Mouse (Mus musculus): ENCODE results near the gene Ucn. TPM values are rescaled to one million over a fixed set of nuclear protein-coding genes. Genes with fewer than 3 reads are reported as not detected.

Gene Ucn
- polyA plus RNA-seq, 1 experiment from 2014 or later: not detected

- peak; percentile 91 for DNase-seq (ENCODE audit: low spot score)
- H3K9me3 ChIP-seq (replicated peaks; ENCODE audit: control insufficient read depth, low read length): no peaks in the 10 kb centered on the region
- WGBS: under 1% methylated on average over 19 of the region's 19 CpGs
- H3K4me3 ChIP-seq (ENCODE audit: low read depth, low read length): peak within 1 kb of the TSS; percentile 44
- no peak within 1 kb of the TSS for H3K27ac ChIP-seq (ENCODE audit: low read depth, low read length)
- peak within 1 kb of the TSS; percentile 58 for H3K9ac ChIP-seq (ENCODE audit: low read length)
- peak within 1 kb of the TSS; percentile 76 for H3K4me2 ChIP-seq (ENCODE audit: low read length)
- no peaks in the 10 kb centered on the region for H3K27me3 ChIP-seq (replicated peaks; ENCODE audit: control insufficient read depth, insufficient read depth, low read length)
- peaks cover 6% of the 10 kb centered on the region for H3K4me1 ChIP-seq (ENCODE audit: control insufficient read depth, insufficient read depth, low read length)
- H3K36me3 ChIP-seq (ENCODE audit: control insufficient read depth, insufficient read depth, low read length): peaks cover 35% of the 10 kb centered on the region
- peak; percentile 97 for ATAC-seq
Measured at GRCm38 (mm10) chr5:31154152-31154553, 15.5 kb upstream of the Ucn start, which contains the start of gene Mpv17. Mpv17 (minus strand) TSS chr5:31154251.

- no peaks in the 10 kb centered on the region for H3K27me3 ChIP-seq (replicated peaks; ENCODE audit: control insufficient read depth, insufficient read depth, low read length)
- DNase-seq (ENCODE audit: low spot score) (no peak), ATAC-seq (peak; percentile 27; the same call in 1 of the 2 replicates)
- H3K27ac ChIP-seq (ENCODE audit: low read depth, low read length): no peak overlapping the region
- H3K36me3 ChIP-seq (ENCODE audit: control insufficient read depth, insufficient read depth, low read length): peaks cover 30% of the 10 kb centered on the region
- H3K4me1 ChIP-seq (ENCODE audit: control insufficient read depth, insufficient read depth, low read length): peaks cover 6% of the 10 kb centered on the region
- peak overlapping the region; percentile 58 for H3K9ac ChIP-seq (ENCODE audit: low read length)
- peak overlapping the region; percentile 44 for H3K4me3 ChIP-seq (ENCODE audit: low read depth, low read length)
- 45% methylated on average over 6 of the region's 6 CpGs for WGBS
- no peaks in the 10 kb centered on the region for H3K9me3 ChIP-seq (replicated peaks; ENCODE audit: control insufficient read depth, low read length)
- H3K4me2 ChIP-seq (ENCODE audit: low read length): peak overlapping the region; percentile 76
Measured at GRCm38 (mm10) chr5:31153516-31154151, 15.0 kb upstream of the Ucn start.

- H3K9ac ChIP-seq (ENCODE audit: low read length): no peak overlapping the region
- no peaks in the 10 kb centered on the region for H3K9me3 ChIP-seq (replicated peaks; ENCODE audit: control insufficient read depth, low read length)
- H3K4me1 ChIP-seq (ENCODE audit: control insufficient read depth, insufficient read depth, low read length): peaks cover 6% of the 10 kb centered on the region
- no peak overlapping the region for H3K27ac ChIP-seq (ENCODE audit: low read depth, low read length)
- H3K27me3 ChIP-seq (replicated peaks; ENCODE audit: control insufficient read depth, insufficient read depth, low read length): no peaks in the 10 kb centered on the region
- 92% methylated on average over 3 of the region's 3 CpGs for WGBS
- DNase-seq (ENCODE audit: low spot score) (no peak), ATAC-seq (no peak)
- no peak overlapping the region for H3K4me3 ChIP-seq (ENCODE audit: low read depth, low read length)
- H3K36me3 ChIP-seq (ENCODE audit: control insufficient read depth, insufficient read depth, low read length): peaks cover 15% of the 10 kb centered on the region
- no peak overlapping the region for H3K4me2 ChIP-seq (ENCODE audit: low read length)
Measured at GRCm38 (mm10) chr5:31151746-31152145, 13.1 kb upstream of the Ucn start.

- no peak overlapping the region for H3K4me2 ChIP-seq (ENCODE audit: low read length)
- H3K27ac ChIP-seq (ENCODE audit: low read depth, low read length): no peak overlapping the region
- no peak overlapping the region for H3K4me3 ChIP-seq (ENCODE audit: low read depth, low read length)
- no peaks in the 10 kb centered on the region for H3K9me3 ChIP-seq (replicated peaks; ENCODE audit: control insufficient read depth, low read length)
- H3K36me3 ChIP-seq (ENCODE audit: control insufficient read depth, insufficient read depth, low read length): peaks cover 8% of the 10 kb centered on the region
- WGBS: 70% methylated on average over 4 of the region's 4 CpGs
- H3K9ac ChIP-seq (ENCODE audit: low read length): no peak overlapping the region
- H3K4me1 ChIP-seq (ENCODE audit: control insufficient read depth, insufficient read depth, low read length): peaks cover 6% of the 10 kb centered on the region
- no peaks in the 10 kb centered on the region for H3K27me3 ChIP-seq (replicated peaks; ENCODE audit: control insufficient read depth, insufficient read depth, low read length)
- no peak for DNase-seq (ENCODE audit: low spot score)
- no peak for ATAC-seq
Measured at GRCm38 (mm10) chr5:31149781-31150180, 11.2 kb upstream of the Ucn start.

- Histone ChIP-seq H3K36me3 (ENCODE audit: control insufficient read depth, insufficient read depth, low read length) (peaks cover 9% of the 10 kb centered on the region), H3K9me3 (replicated peaks; ENCODE audit: control insufficient read depth, low read length) (no peaks in the 10 kb centered on the region), H3K4me3 (ENCODE audit: low read depth, low read length) (no peak overlapping the region), H3K4me1 (ENCODE audit: control insufficient read depth, insufficient read depth, low read length) (no peaks in the 10 kb centered on the region), H3K27me3 (replicated peaks; ENCODE audit: control insufficient read depth, insufficient read depth, low read length) (peaks cover 49% of the 10 kb centered on the region), H3K27ac (ENCODE audit: low read depth, low read length) (no peak overlapping the region), H3K9ac (ENCODE audit: low read length) (no peak overlapping the region), H3K4me2 (ENCODE audit: low read length) (no peak overlapping the region)
- ATAC-seq: no peak
- 9% methylated on average over 9 of the region's 9 CpGs for WGBS
- DNase-seq (ENCODE audit: low spot score): no peak
Measured at GRCm38 (mm10) chr5:31138968-31139425, 368 bp upstream of the Ucn start.

- Histone ChIP-seq H3K4me1 (ENCODE audit: control insufficient read depth, insufficient read depth, low read length) (no peaks in the 10 kb centered on the region), H3K4me3 (ENCODE audit: low read depth, low read length) (peak overlapping the region; percentile 15; the same call in 1 of the 2 replicates), H3K9me3 (replicated peaks; ENCODE audit: control insufficient read depth, low read length) (no peaks in the 10 kb centered on the region), H3K27ac (ENCODE audit: low read depth, low read length) (no peak overlapping the region), H3K27me3 (replicated peaks; ENCODE audit: control insufficient read depth, insufficient read depth, low read length) (peaks cover 49% of the 10 kb centered on the region), H3K4me2 (ENCODE audit: low read length) (peak overlapping the region; percentile 39), H3K36me3 (ENCODE audit: control insufficient read depth, insufficient read depth, low read length) (peaks cover 7% of the 10 kb centered on the region), H3K9ac (ENCODE audit: low read length) (no peak overlapping the region)
- WGBS: 1% methylated on average over 13 of the region's 13 CpGs
- ATAC-seq (no peak), DNase-seq (ENCODE audit: low spot score) (no peak)
Measured at GRCm38 (mm10) chr5:31137658-31138057, 971 bp downstream of the Ucn start.

GRCm38 (mm10) chr5:31136730-31137424, 1.8 kb downstream of the Ucn start:
- WGBS: under 1% methylated on average over 33 of the region's 33 CpGs
- ATAC-seq (no peak), DNase-seq (ENCODE audit: low spot score) (no peak)
- H3K4me1 ChIP-seq (ENCODE audit: control insufficient read depth, insufficient read depth, low read length): no peaks in the 10 kb centered on the region
- H3K27ac ChIP-seq (ENCODE audit: low read depth, low read length): no peak overlapping the region
- no peaks in the 10 kb centered on the region for H3K9me3 ChIP-seq (replicated peaks; ENCODE audit: control insufficient read depth, low read length)
- H3K9ac ChIP-seq (ENCODE audit: low read length): no peak overlapping the region
- peaks cover 7% of the 10 kb centered on the region for H3K36me3 ChIP-seq (ENCODE audit: control insufficient read depth, insufficient read depth, low read length)
- H3K27me3 ChIP-seq (replicated peaks; ENCODE audit: control insufficient read depth, insufficient read depth, low read length): peaks cover 49% of the 10 kb centered on the region
- no peak overlapping the region for H3K4me3 ChIP-seq (ENCODE audit: low read depth, low read length)
- peak overlapping the region; percentile 14; the same call in 1 of the 2 replicates for H3K4me2 ChIP-seq (ENCODE audit: low read length)

GRCm38 (mm10) chr5:31126050-31126449, 12.6 kb downstream of the Ucn start:
- no peak for DNase-seq (ENCODE audit: low spot score)
- Histone ChIP-seq H3K36me3 (ENCODE audit: control insufficient read depth, insufficient read depth, low read length) (no peaks in the 10 kb centered on the region), H3K27me3 (replicated peaks; ENCODE audit: control insufficient read depth, insufficient read depth, low read length) (no peaks in the 10 kb centered on the region), H3K4me3 (ENCODE audit: low read depth, low read length) (no peak overlapping the region), H3K4me2 (ENCODE audit: low read length) (no peak overlapping the region), H3K27ac (ENCODE audit: low read depth, low read length) (no peak overlapping the region), H3K9ac (ENCODE audit: low read length) (no peak overlapping the region), H3K4me1 (ENCODE audit: control insufficient read depth, insufficient read depth, low read length) (no peaks in the 10 kb centered on the region), H3K9me3 (replicated peaks; ENCODE audit: control insufficient read depth, low read length) (no peaks in the 10 kb centered on the region)
- WGBS: 42% methylated on average over 5 of the region's 5 CpGs
- no peak for ATAC-seq

GRCm38 (mm10) chr5:31123481-31123880, 15.1 kb downstream of the Ucn start:
- Histone ChIP-seq H3K27me3 (replicated peaks; ENCODE audit: control insufficient read depth, insufficient read depth, low read length) (no peaks in the 10 kb centered on the region), H3K9ac (ENCODE audit: low read length) (no peak overlapping the region), H3K4me3 (ENCODE audit: low read depth, low read length) (no peak overlapping the region), H3K36me3 (ENCODE audit: control insufficient read depth, insufficient read depth, low read length) (no peaks in the 10 kb centered on the region), H3K9me3 (replicated peaks; ENCODE audit: control insufficient read depth, low read length) (no peaks in the 10 kb centered on the region), H3K4me2 (ENCODE audit: low read length) (no peak overlapping the region), H3K27ac (ENCODE audit: low read depth, low read length) (no peak overlapping the region), H3K4me1 (ENCODE audit: control insufficient read depth, insufficient read depth, low read length) (no peaks in the 10 kb centered on the region)
- 44% methylated on average over 2 of the region's 2 CpGs for WGBS
- DNase-seq (ENCODE audit: low spot score) (no peak), ATAC-seq (no peak)
